Mouse (Mus musculus) hindbrain, embryonic 16.5 days (tissue): Measurements from ENCODE around the gene Efna1. TPM values are rescaled to one million over a fixed set of nuclear protein-coding genes. Genes with fewer than 3 reads are reported as not detected.

Experiments
- ATAC-seq: fragments of 200-750 bp; cut with Nextera tagmentation; 2 replicates; pipeline ENCODE4 v1.8.0; 2017; ENCODE audit warnings: moderate TSS enrichment, moderate library complexity
- H3K27ac ChIP-seq: fragments of 300-500 bp; sonication (generic); 2 replicates; pipeline ENCODE4 v1.5.1; 2014; ENCODE audit warnings: low read depth, mild to moderate bottlenecking, control low read depth, low read length, moderate library complexity
- H3K27me3 ChIP-seq: fragments of 300-500 bp; sonication (generic); replicated peaks from 2 replicates; pipeline ENCODE4 v1.6.1; 2014; ENCODE audit warnings: low read length; ENCODE audit not compliant: control insufficient read depth, insufficient read depth
- H3K36me3 ChIP-seq: fragments of 300-500 bp; sonication (generic); 2 replicates; pipeline ENCODE4 v1.6.1; 2014; ENCODE audit warnings: mild to moderate bottlenecking, low read length, moderate library complexity, mixed read lengths; ENCODE audit not compliant: control insufficient read depth, insufficient read depth
- H3K4me1 ChIP-seq: fragments of 300-500 bp; sonication (generic); 2 replicates; pipeline ENCODE4 v1.6.1; 2014; ENCODE audit warnings: low read depth, low read length; ENCODE audit not compliant: control insufficient read depth, insufficient read depth
- H3K4me2 ChIP-seq: fragments of 300-500 bp; sonication (generic); 2 replicates; pipeline ENCODE4 v1.6.1; 2014; ENCODE audit warnings: mild to moderate bottlenecking, low read length, control low read depth, moderate library complexity
- H3K4me3 ChIP-seq: fragments of 300-500 bp; sonication (generic); 2 replicates; pipeline ENCODE4 v1.5.1; 2014; ENCODE audit warnings: mild to moderate bottlenecking, low read length, control low read depth, moderate library complexity
- H3K9ac ChIP-seq: fragments of 300-500 bp; sonication (generic); 2 replicates; pipeline ENCODE4 v1.6.1; 2014; ENCODE audit warnings: low read depth, mild to moderate bottlenecking, control low read depth, low read length, moderate library complexity
- H3K9me3 ChIP-seq: fragments of 300-500 bp; sonication (generic); 2 replicates; pipeline ENCODE4 v1.6.1; 2014; ENCODE audit warnings: mild to moderate bottlenecking, low read length, moderate library complexity; ENCODE audit not compliant: control insufficient read depth
- WGBS: fragments of 180-500 bp; shearing (Covaris S2); extraction: QIAGEN DNeasy Blood & Tissue Kit; methylation state at CpG from one replicate; pipeline ENCODE4 v1.1.7; 2014; 5-methylcytosine and 5-hydroxymethylcytosine counted together
- polyA plus RNA-seq: library from polyadenylated mRNA; unstranded; fragments of >200 nt; fragmentation: Nextera tagmentation; extraction: Ambion mirVana; gene quantifications from 2 replicates; pipeline ENCODE4 v1.2.1, GENCODE M21; 2015

Gene Efna1
- polyA plus RNA-seq, 1 experiment from 2014 or later = 8.4 TPM

- 62% methylated on average over 14 of the region's 14 CpGs for WGBS
- no peak for ATAC-seq
- Histone ChIP-seq H3K4me3 (no peak overlapping the region), H3K27me3 (no peaks in the 10 kb centered on the region), H3K36me3 (no peaks in the 10 kb centered on the region), H3K4me1 (peaks cover 28% of the 10 kb centered on the region), H3K4me2 (peak overlapping the region; percentile 11; the same call in 1 of the 2 replicates), H3K9ac (peak overlapping the region; percentile 14; the same call in 1 of the 2 replicates), H3K9me3 (no peaks in the 10 kb centered on the region), H3K27ac (no peak overlapping the region)
Measured at GRCm38 (mm10) chr3:89277281-89278021, 3.5 kb downstream of the Efna1 start.

- H3K4me2 ChIP-seq = no peak overlapping the region
- no peak overlapping the region for H3K9ac ChIP-seq
- 94% methylated on average over 13 of the region's 13 CpGs for WGBS
- no peak overlapping the region for H3K4me3 ChIP-seq
- no peak for ATAC-seq
- H3K27me3 ChIP-seq = no peaks in the 10 kb centered on the region
- no peak overlapping the region for H3K27ac ChIP-seq
- H3K9me3 ChIP-seq = no peaks in the 10 kb centered on the region
- no peaks in the 10 kb centered on the region for H3K36me3 ChIP-seq
- H3K4me1 ChIP-seq = peaks cover 19% of the 10 kb centered on the region
Measured at GRCm38 (mm10) chr3:89276061-89276460, 4.9 kb downstream of the Efna1 start.

DNA sequence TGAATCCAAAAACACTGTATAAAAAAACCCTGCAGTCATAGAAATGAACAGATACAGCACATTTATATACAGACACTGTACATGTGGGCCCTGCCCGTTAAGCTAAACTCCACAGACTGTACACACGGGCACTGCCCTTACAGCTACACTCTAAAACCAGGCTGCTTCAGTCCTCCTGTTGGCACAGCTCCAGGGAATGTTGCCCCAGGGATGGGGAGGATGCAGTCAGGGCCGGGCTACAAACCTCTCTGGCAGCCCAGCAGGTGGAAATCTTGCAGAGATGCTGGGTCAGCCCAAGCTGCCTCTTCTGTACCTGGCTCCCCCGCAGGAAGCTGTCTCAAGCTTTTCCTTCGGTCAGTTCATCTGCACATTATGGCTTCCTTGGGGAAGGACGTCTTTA lies 9.2 kb downstream of the Efna1 start:
- Histone ChIP-seq H3K36me3 (0 out of 2 replicates have a peak, but pooled peaks cover 3% of the 10 kb centered on the region), H3K27ac (no peak overlapping the region), H3K4me2 (no peak overlapping the region), H3K4me3 (no peak overlapping the region), H3K9ac (0 out of 2 replicates have a peak overlapping the region, but pooled peaks have one; percentile 22), H3K9me3 (no peaks in the 10 kb centered on the region), H3K4me1 (peaks cover 31% of the 10 kb centered on the region), H3K27me3 (no peaks in the 10 kb centered on the region)
- ATAC-seq = no peak
- 55% methylated on average over 6 of the region's 6 CpGs for WGBS

DNA sequence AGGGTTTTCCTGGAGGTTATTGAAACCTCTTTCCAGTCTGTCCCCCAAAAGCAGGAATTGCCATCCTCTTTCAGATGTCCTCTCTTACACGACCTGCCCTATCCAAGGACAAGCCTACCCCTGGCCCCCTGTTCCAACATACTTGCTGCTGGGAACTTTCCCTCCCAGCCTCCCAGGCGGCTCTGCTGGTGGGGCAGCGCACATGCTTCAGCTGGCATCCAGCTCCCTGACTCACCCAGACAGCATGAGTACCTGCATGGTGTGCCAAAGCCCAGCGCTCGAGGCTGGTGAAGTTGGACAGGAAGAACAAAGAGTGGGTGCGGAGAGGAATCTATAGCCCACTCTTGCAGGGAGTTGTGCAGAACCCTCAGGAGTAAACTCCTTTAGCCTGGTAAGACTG lies 10.1 kb downstream of the Efna1 start:
- Histone ChIP-seq H3K4me2 (peak overlapping the region; percentile 86), H3K4me3 (peak overlapping the region; percentile 51), H3K4me1 (peaks cover 35% of the 10 kb centered on the region), H3K9ac (peak overlapping the region; percentile 73), H3K9me3 (no peaks in the 10 kb centered on the region), H3K27me3 (no peaks in the 10 kb centered on the region), H3K27ac (peak overlapping the region; percentile 76), H3K36me3 (0 out of 2 replicates have a peak, but pooled peaks cover 3% of the 10 kb centered on the region)
- WGBS = 58% methylated on average over 6 of the region's 6 CpGs
- ATAC-seq = no peak

- no peaks in the 10 kb centered on the region for H3K9me3 ChIP-seq
- H3K9ac ChIP-seq = peak within 1 kb of the TSS; percentile 73
- peak within 1 kb of the TSS; percentile 51 for H3K4me3 ChIP-seq
- H3K4me2 ChIP-seq = peak within 1 kb of the TSS; percentile 86
- peak; percentile 68 for ATAC-seq
- WGBS = 2% methylated on average over 39 of the region's 39 CpGs
- no peaks in the 10 kb centered on the region for H3K27me3 ChIP-seq
- peaks cover 37% of the 10 kb centered on the region for H3K4me1 ChIP-seq
- 0 out of 2 replicates have a peak, but pooled peaks cover 3% of the 10 kb centered on the region for H3K36me3 ChIP-seq
- peak within 1 kb of the TSS; percentile 76 for H3K27ac ChIP-seq
Measured at GRCm38 (mm10) chr3:89270051-89270755, 10.7 kb downstream of the Efna1 start, which contains the start of gene Slc50a1. Gene Slc50a1 (minus strand): TSS chr3:89270570.

- Histone ChIP-seq H3K27me3 (no peaks in the 10 kb centered on the region), H3K4me2 (peak overlapping the region; percentile 86; the same call in 1 of the 2 replicates), H3K4me3 (no peak overlapping the region), H3K9me3 (no peaks in the 10 kb centered on the region), H3K27ac (no peak overlapping the region), H3K9ac (no peak overlapping the region; the same call in 1 of the 2 replicates), H3K36me3 (0 out of 2 replicates have a peak, but pooled peaks cover 3% of the 10 kb centered on the region), H3K4me1 (peaks cover 37% of the 10 kb centered on the region)
- WGBS = 55% methylated on average over 8 of the region's 8 CpGs
- no peak for ATAC-seq
Measured at GRCm38 (mm10) chr3:89268916-89269315, 12.0 kb downstream of the Efna1 start.

DNA sequence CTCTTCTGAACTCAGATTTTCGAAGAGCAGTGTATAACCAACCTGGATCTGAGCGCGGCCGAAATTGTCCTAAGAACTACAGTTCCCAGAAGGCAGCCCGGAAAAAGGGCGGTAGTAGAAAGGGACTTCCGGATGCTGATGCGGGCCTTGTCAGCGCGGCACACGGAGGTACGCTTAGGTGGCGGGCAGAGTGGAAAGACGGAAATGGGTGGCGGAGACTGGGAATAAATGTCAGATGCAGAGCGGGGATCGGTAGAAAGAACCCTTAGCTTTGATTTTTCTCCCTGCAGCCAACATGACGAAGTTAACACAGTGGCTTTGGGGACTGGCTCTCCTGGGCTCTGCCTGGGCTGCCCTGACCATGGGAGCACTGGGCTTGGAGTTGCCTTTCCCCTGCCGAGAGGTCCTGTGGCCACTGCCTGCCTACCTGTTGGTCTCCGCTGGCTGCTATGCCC lies 14.5 kb downstream of the Efna1 start:
- Histone ChIP-seq H3K27ac (peak overlapping the region; percentile 74), H3K9me3 (no peaks in the 10 kb centered on the region), H3K9ac (peak overlapping the region; percentile 83), H3K36me3 (0 out of 2 replicates have a peak, but pooled peaks cover 3% of the 10 kb centered on the region), H3K4me2 (peak overlapping the region; percentile 98), H3K4me1 (peaks cover 37% of the 10 kb centered on the region), H3K4me3 (peak overlapping the region; percentile 75), H3K27me3 (no peaks in the 10 kb centered on the region)
- WGBS = under 1% methylated on average over 20 of the region's 20 CpGs
- peak; percentile 88 for ATAC-seq

DNA sequence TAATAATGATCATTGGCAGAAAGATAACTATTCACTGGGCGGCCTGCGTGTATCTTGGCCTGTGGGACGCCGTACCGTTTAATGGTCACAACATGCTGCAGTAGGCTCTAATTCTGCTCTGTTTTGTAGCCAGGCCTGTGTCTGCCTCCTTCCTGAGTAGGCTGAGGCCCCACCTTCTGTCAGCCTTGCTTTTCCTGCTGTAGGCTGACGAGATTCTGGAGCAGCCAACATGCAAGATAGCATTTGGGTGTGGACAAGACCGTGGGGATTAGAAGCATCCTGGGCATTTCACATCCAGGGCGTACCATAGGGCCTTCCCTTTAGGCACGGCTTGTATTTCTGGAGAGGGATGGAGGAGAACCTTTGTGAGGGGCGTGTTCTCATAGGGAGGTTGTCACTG lies 18.5 kb downstream of the Efna1 start:
- Histone ChIP-seq H3K27ac (no peak overlapping the region), H3K4me1 (peaks cover 13% of the 10 kb centered on the region), H3K9me3 (no peaks in the 10 kb centered on the region), H3K4me2 (no peak overlapping the region), H3K36me3 (no peaks in the 10 kb centered on the region), H3K27me3 (no peaks in the 10 kb centered on the region), H3K9ac (no peak overlapping the region), H3K4me3 (no peak overlapping the region)
- no peak for ATAC-seq
- 76% methylated on average over 10 of the region's 10 CpGs for WGBS

DNA sequence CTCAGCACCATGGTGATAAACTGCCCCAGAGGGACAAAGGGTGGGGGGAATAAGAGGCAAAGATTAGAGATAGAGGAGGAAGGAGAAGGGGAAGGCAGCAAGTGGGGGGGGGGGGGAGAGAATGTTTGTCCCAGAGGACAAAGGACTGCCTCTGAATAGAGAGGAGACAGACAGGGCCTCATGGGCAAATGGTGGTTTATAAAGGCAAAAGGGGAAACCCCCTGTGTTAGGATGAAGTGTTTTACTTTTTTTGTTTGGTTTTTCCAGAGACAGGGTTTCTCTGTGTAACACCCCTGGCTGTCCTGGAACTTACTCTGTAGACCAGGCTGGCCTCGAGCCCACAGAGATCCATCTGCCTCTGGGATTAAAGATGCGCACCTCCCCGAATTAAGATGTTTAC lies 20.7 kb downstream of the Efna1 start:
- H3K27me3 ChIP-seq = no peaks in the 10 kb centered on the region
- H3K27ac ChIP-seq = no peak overlapping the region
- H3K4me2 ChIP-seq = no peak overlapping the region
- no peaks in the 10 kb centered on the region for H3K9me3 ChIP-seq
- H3K4me1 ChIP-seq = no peaks in the 10 kb centered on the region
- ATAC-seq = no peak
- no peak overlapping the region for H3K4me3 ChIP-seq
- H3K36me3 ChIP-seq = no peaks in the 10 kb centered on the region
- H3K9ac ChIP-seq = no peak overlapping the region
- WGBS = 71% methylated on average over 3 of the region's 3 CpGs
